In genomic region chr13:96507541-96507940, GRCm38 (mm10) we compare ENCODE assay signal across 25 mouse cellular contexts. TPM values are rescaled to one million over a fixed set of nuclear protein-coding genes. Genes with fewer than 3 reads are reported as not detected.
"Had no signal": no experiment of that assay in that cellular context is flagged by ENCODE, and none has a peak within 500 bp of the region (broad histone marks: within the 10 kb centered on the region; RNA-seq: fewer than 3 reads in every experiment).

No protein-coding gene starts in this region.

- H3K9ac ChIP-seq: limb, embryonic 15.5 days; liver, embryonic 12.5 days; liver, embryonic 14.5 days; midbrain, embryonic 12.5 days; neural tube, embryonic 13.5 days; neural tube, embryonic 15.5 days had no signal

- H3K4me3 ChIP-seq: limb, embryonic 15.5 days; liver, embryonic 12.5 days; midbrain, embryonic 10.5 days; midbrain, embryonic 12.5 days; myocyte; neural tube, embryonic 13.5 days; neural tube, embryonic 15.5 days had no signal

- ATAC-seq: liver, embryonic 12.5 days; midbrain, embryonic 16.5 days had no signal

- DNase-seq: midbrain, embryonic 14.5 days; retina, postnatal 1 day; right cerebral cortex, adult 18-20 months; right cerebral cortex, postnatal 25 days; right cerebral cortex, postnatal 4 days; spleen, adult 18-20 months; thymus, adult 18-20 months; thymus, postnatal 14 days; thymus, postnatal 36 days had no signal

- H3K36me3 ChIP-seq: midbrain, embryonic 10.5 days; midbrain, embryonic 12.5 days; neural tube, embryonic 13.5 days; neural tube, embryonic 15.5 days had no signal

- H3K27ac ChIP-seq: limb, embryonic 15.5 days; liver, embryonic 12.5 days; liver, embryonic 14.5 days; midbrain, embryonic 10.5 days; midbrain, embryonic 12.5 days; neural tube, embryonic 13.5 days; neural tube, embryonic 15.5 days had no signal

- H3K27me3 ChIP-seq: limb, embryonic 15.5 days; liver, embryonic 12.5 days; midbrain, embryonic 12.5 days; neural tube, embryonic 13.5 days; neural tube, embryonic 15.5 days had no signal

- H3K9me3 ChIP-seq: limb, embryonic 15.5 days; liver, embryonic 12.5 days; midbrain, embryonic 10.5 days; midbrain, embryonic 12.5 days; neural tube, embryonic 13.5 days; neural tube, embryonic 15.5 days had no signal

- H3K4me1 ChIP-seq: limb, embryonic 15.5 days; midbrain, embryonic 10.5 days; midbrain, embryonic 12.5 days; neural tube, embryonic 15.5 days had no signal

- H3K4me2 ChIP-seq: limb, embryonic 15.5 days; liver, embryonic 12.5 days; midbrain, embryonic 12.5 days; neural tube, embryonic 13.5 days; neural tube, embryonic 15.5 days had no signal

RNA-seq across cellular contexts. Expression of gene Gm17622, which starts 17.0 kb away (rescaled TPM):
- polyA plus RNA-seq: limb, embryonic 15.5 days; liver, adult 2 months; liver, embryonic 12.5 days; liver, embryonic 14.5 days; liver, embryonic 16.5 days; midbrain, embryonic 10.5 days; midbrain, embryonic 12.5 days; midbrain, embryonic 14.5 days; midbrain, embryonic 16.5 days; myocyte; neural tube, embryonic 11.5 days; neural tube, embryonic 13.5 days; neural tube, embryonic 15.5 days; small intestine, adult 2 months; stomach, embryonic 14.5 days; stomach, embryonic 16.5 days; thymus, postnatal 0 days had no signal

RNA-seq across cellular contexts. Expression of gene Ankdd1b, which starts 36.5 kb away (rescaled TPM):
- polyA plus RNA-seq: liver, adult 2 months; liver, embryonic 12.5 days; liver, embryonic 16.5 days; midbrain, embryonic 10.5 days; midbrain, embryonic 12.5 days; midbrain, embryonic 14.5 days; midbrain, embryonic 16.5 days; myocyte; neural tube, embryonic 11.5 days; neural tube, embryonic 13.5 days; neural tube, embryonic 15.5 days; small intestine, adult 2 months had no signal
